Mouse (Mus musculus): ENCODE measurements at regions not wholly inside any gene's neighbourhood (a gene's known extent, or its start where the extent isn't known, plus 50 kb on each side); places are given as distances from the start of the nearest gene placed in this dataset.
A peak's percentile ranks its signal among the peaks of the same experiment; 100 is the strongest.
"Not testable (repeated sequence)": the region's sequence is repeated elsewhere in the genome, so short reads cannot be mapped to it uniquely, and the experiment has no call there.

DNA sequence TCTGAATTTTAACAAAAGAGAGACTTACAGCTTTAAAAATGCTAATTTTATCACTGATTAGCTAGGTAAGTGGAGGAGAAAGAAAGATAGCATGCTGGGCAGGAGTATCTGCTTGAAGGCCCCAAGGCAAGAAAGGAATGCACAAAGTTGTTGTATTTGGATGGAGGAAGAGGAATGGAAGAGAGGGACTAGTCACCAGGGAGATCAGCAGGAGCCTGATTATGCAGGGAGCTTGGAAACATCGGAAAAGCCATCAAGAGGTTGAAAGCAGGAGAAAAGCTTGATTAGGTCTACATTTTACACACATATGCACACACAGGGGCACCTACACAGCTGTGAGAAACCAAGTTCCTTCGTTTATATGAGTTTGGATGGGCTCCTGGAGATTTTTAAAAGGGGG, 188.1 kb downstream of the Lyplal1 start:
- no peak for DNase-seq
- intact Hi-C loops (cut with DNase I) = no loop called here

- DNase-seq = no peak
- intact Hi-C loops (cut with DNase I) = no loop called here
Measured at GRCm38 (mm10) chr1:185929761-185930160, 187.3 kb downstream of the Lyplal1 start.

DNA sequence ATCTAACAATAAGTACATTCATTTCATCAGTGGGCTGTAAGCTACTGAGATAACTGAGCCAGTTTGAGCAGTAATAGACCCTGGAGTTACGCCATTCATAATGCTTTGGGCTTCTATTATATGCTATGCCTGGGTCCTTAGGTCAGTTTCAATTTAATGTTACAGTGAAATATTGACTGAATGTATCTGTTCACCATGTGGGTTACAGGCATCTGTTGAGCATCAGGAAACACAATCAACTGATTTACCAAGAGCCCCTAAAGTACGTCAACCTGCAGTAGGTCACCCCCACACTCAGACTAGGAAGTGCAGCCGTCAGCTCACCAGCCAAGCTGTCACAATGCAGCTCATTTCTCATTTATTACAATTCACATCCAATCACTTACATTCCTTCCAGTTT, 183.5 kb downstream of the Lyplal1 start:
- intact Hi-C loops (cut with DNase I) = no loop called here
- DNase-seq = no peak

GRCm38 (mm10) chr1:185937026-185937425, 180.1 kb downstream of the Lyplal1 start:
- intact Hi-C loops (cut with DNase I) = no loop called here
- DNase-seq = no peak

- intact Hi-C loops (cut with DNase I) = no loop called here
- no peak for DNase-seq
Measured at GRCm38 (mm10) chr1:185939914-185940313, 177.2 kb downstream of the Lyplal1 start.

- intact Hi-C loops (cut with DNase I) = no loop called here
- DNase-seq = no peak
Measured at GRCm38 (mm10) chr1:185940511-185940910, 176.6 kb downstream of the Lyplal1 start.

GRCm38 (mm10) chr1:185951163-185951562, 165.9 kb downstream of the Lyplal1 start:
- no peak for DNase-seq
- intact Hi-C loops (cut with DNase I) = no loop called here

DNA sequence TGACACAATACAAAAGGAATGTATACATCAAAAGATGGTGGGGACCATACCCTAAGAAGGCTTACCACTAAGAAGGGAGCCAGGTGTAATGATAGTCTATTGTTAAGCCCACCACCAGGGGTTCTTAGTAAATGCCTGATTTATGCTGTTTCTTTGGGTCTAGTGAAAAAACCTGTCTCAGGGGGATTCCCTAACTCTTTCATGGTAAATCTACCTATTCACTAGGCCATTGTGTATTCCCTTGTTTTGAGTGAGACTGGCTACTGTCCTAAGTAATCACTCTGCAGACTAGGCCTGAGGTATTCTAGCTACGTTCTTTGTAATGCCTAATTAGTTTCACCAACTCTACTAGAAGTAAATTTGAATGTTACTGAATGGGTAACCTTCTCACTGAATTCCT, 161.3 kb downstream of the Lyplal1 start:
- intact Hi-C loops (cut with DNase I); DNase-seq: not testable (repeated sequence)

GRCm38 (mm10) chr1:185957557-185957956, 159.6 kb downstream of the Lyplal1 start:
- DNase-seq = no peak
- intact Hi-C loops (cut with DNase I) = no loop called here

- no peak for DNase-seq
- intact Hi-C loops (cut with DNase I) = no loop called here
Measured at GRCm38 (mm10) chr1:185958276-185958675, 158.8 kb downstream of the Lyplal1 start.

GRCm38 (mm10) chr1:185962606-185963005, 154.5 kb downstream of the Lyplal1 start:
- DNase-seq = no peak
- intact Hi-C loops (cut with DNase I) = no loop called here

DNA sequence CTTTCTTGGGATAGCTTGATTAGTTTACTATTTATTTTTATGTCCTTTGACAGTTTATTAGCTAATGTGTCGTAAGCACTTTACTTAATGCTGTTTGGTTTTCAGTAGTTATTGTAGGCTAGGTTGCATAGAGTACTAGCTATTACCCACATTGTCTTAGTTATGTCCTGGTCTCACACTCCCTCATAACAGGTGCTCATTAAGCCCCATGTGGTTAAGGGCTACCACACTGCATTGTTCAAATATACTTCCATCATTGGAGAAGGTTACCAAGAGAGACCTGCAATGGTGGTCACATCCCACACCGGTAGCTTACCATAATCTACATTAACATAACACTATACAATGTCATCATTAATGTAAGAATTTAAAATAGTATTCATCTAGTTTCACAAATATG, 153.3 kb downstream of the Lyplal1 start:
- no peak for DNase-seq
- intact Hi-C loops (cut with DNase I) = no loop called here

DNA sequence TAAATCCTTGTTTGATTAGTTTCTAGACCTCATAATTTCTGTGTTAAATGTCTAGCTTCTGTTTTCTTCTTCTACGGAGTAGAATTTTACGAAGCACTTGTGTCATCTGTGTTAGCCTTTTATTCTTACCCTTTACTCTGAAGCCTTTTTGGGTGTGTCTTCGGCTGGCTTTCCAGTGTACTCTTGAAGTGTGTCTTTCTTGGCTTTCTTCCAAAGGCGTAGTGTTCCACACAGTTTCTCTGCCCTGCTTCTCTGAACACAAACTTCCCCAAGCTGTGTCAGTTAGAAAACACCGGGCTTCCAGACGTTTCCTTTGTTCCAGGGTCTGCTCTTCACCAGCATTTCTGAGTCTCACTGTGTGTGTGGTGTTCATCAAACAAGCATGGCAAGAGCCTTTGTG, 152.7 kb downstream of the Lyplal1 start:
- intact Hi-C loops (cut with DNase I) = no loop called here
- DNase-seq = no peak

GRCm38 (mm10) chr1:185967227-185967626, 149.9 kb downstream of the Lyplal1 start:
- DNase-seq = no peak
- intact Hi-C loops (cut with DNase I) = no loop called here

- intact Hi-C loops (cut with DNase I) = no loop called here
- DNase-seq = no peak
Measured at GRCm38 (mm10) chr1:185967816-185968215, 149.3 kb downstream of the Lyplal1 start.

- intact Hi-C loops (cut with DNase I) = no loop called here
- no peak for DNase-seq
Measured at GRCm38 (mm10) chr1:185968642-185969041, 148.5 kb downstream of the Lyplal1 start.

DNA sequence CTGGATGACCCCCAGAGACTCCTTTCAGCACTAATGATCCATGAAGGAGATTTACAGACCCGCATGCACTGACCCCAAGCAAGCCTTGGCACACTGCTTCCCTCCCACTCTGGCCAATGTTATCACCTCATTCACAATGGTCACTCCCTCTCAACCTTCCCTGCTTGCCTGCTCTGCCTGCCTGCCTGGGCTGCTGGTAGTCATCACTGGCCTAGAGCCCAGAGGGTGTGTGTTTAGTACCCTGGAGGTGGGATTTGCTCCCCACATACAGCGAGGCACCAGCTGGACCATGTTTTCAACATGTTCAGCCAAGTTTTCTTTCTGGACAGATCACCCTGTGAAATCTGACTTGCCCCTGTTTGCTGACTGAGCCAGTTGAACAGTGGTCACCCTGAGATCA, 147.9 kb downstream of the Lyplal1 start:
- intact Hi-C loops (cut with DNase I) = no loop called here
- peak; percentile 83 for DNase-seq

GRCm38 (mm10) chr1:185977075-185977474, 140.0 kb downstream of the Lyplal1 start:
- DNase-seq = no peak
- intact Hi-C loops (cut with DNase I) = no loop called here

GRCm38 (mm10) chr1:185989432-185989831, 127.7 kb downstream of the Lyplal1 start:
- intact Hi-C loops (cut with DNase I) = no loop called here
- no peak for DNase-seq

GRCm38 (mm10) chr1:186000066-186000465, 117.0 kb downstream of the Lyplal1 start:
- DNase-seq; intact Hi-C loops (cut with DNase I): not testable (repeated sequence)

- intact Hi-C loops (cut with DNase I) = no loop called here
- DNase-seq = peak; percentile 4
Measured at GRCm38 (mm10) chr1:186013413-186013812, 103.7 kb downstream of the Lyplal1 start.

DNA sequence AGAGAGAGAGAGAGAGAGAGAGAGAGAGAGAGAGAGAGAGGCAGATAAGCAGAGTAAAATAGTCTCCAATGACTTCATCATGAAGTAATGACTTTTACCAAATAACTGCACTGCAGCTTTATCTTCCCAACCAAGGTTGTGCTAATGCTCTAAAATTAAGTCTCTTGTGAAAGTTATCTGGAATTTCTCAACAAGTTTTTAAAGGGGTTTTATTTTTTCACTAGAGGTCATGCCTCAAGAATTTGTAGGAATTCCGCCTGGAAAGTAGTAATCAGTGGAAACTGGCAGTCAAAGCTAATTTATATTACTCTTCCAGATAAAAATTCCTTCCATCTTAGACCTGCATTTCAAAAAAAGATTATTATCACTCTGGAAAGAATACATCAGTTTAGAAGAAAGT, 102.9 kb downstream of the Lyplal1 start:
- intact Hi-C loops (cut with DNase I) = no loop called here
- no peak for DNase-seq

DNA sequence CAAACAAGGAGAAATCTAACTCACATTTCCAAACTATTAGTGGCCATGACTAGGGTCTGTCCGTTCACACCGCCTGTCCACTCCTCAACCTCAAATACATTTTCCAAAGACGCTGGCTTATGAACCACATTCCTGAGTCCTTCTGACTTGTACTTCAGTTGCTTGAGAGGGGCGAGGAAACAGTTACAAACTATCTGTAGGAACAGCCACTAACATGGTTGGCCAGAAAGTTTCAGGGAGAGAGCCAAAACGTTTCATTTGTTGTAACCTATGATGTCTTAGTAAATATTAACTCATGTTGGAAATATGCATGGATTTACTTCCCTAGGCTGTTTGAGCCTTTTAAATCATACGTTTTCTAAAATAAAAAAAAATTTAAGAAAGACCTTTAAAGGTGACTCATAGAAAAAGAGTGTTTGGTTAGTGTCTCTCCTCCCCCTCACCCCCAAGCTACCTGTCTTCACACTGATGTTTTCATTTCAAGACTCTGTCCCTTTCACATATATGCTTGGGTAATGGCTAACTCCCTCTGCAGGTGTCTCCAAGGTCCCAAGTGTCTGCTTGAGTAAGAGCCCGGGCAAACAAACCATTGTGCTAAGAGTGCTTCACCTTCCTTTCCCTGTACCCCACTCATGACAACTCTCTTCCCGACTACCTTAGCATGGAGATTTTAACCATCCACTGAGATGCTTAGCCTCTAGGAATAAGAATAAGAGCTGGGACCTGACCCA, 101.1 kb downstream of the Lyplal1 start:
- no peak for DNase-seq
- intact Hi-C loops (cut with DNase I) = no loop called here

Measured in left cerebral cortex, postnatal 4 days (tissue).